Mouse (Mus musculus): ENCODE data around the gene Ror2. TPM values are rescaled to one million over a fixed set of nuclear protein-coding genes. Genes with fewer than 3 reads are reported as not detected.

Ror2 gene
- polyA plus RNA-seq, 1 experiment from 2014 or later = 10.2 TPM

DNA sequence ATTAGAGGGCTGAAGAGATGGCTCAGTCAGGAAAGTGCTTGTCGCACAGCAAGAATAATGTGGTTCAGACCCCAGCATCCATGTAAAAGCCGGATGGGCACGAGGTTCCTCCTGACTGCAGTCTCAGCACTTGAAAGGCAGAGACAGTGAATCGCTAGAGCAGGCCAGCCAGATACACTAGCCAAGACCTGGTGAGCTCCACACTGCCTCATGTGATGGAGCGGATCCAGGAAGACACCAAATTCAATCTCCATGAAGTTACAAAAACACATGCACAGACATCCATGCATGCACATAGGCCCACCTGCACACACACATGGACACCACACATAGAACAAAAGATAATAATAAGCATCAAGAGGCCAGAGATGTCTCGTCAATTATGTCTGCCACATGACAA lies 64.7 kb downstream of the Ror2 start:
- WGBS (ENCODE audit: insufficient replicate concordance) = 80% methylated on average over 6 of the region's 6 CpGs
- no peak overlapping the region for H3K27ac ChIP-seq (ENCODE audit: low read depth, low read length)

GRCm38 (mm10) chr13:53219889-53220288 lies 66.0 kb downstream of the Ror2 start:
- Histone ChIP-seq H3K36me3 (ENCODE audit: control insufficient read depth, insufficient read depth, low read length) (no peaks in the 10 kb centered on the region), H3K9ac (ENCODE audit: low read depth, low read length) (no peak overlapping the region), H3K9me3 (replicated peaks; ENCODE audit: control insufficient read depth, low read length) (no peaks in the 10 kb centered on the region), H3K27me3 (ENCODE audit: control insufficient read depth, insufficient read depth, low read length) (no peaks in the 10 kb centered on the region), H3K4me1 (ENCODE audit: control insufficient read depth, insufficient read depth, low read length) (peaks cover 14% of the 10 kb centered on the region; the same call in 1 of the 2 replicates), H3K4me2 (no peak overlapping the region), H3K27ac (ENCODE audit: low read depth, low read length) (no peak overlapping the region), H3K4me3 (ENCODE audit: low read depth, low read length) (no peak overlapping the region)
- WGBS (ENCODE audit: insufficient replicate concordance) = 88% methylated on average over 10 of the region's 10 CpGs
- no peak for ATAC-seq (replicated peaks; ENCODE audit: insufficient number of reproducible peaks, low FRiP score, low TSS enrichment)

More for the DNA sequence above, 64.7 kb downstream of the Ror2 start:
- no peak for ATAC-seq (replicated peaks; ENCODE audit: insufficient number of reproducible peaks, low FRiP score, low TSS enrichment)
- Histone ChIP-seq H3K36me3 (ENCODE audit: control insufficient read depth, insufficient read depth, low read length) (no peaks in the 10 kb centered on the region), H3K27me3 (ENCODE audit: control insufficient read depth, insufficient read depth, low read length) (no peaks in the 10 kb centered on the region), H3K9ac (ENCODE audit: low read depth, low read length) (no peak overlapping the region), H3K4me2 (no peak overlapping the region), H3K9me3 (replicated peaks; ENCODE audit: control insufficient read depth, low read length) (no peaks in the 10 kb centered on the region), H3K4me1 (ENCODE audit: control insufficient read depth, insufficient read depth, low read length) (peaks cover 17% of the 10 kb centered on the region), H3K4me3 (ENCODE audit: low read depth, low read length) (no peak overlapping the region)

GRCm38 (mm10) chr13:53219391-53219790 lies 66.5 kb downstream of the Ror2 start:
- H3K27me3 ChIP-seq (ENCODE audit: control insufficient read depth, insufficient read depth, low read length) = no peaks in the 10 kb centered on the region
- no peak overlapping the region for H3K9ac ChIP-seq (ENCODE audit: low read depth, low read length)
- ATAC-seq (replicated peaks; ENCODE audit: insufficient number of reproducible peaks, low FRiP score, low TSS enrichment) = no peak
- H3K36me3 ChIP-seq (ENCODE audit: control insufficient read depth, insufficient read depth, low read length) = no peaks in the 10 kb centered on the region
- WGBS (ENCODE audit: insufficient replicate concordance) = 72% methylated on average over 3 of the region's 3 CpGs
- H3K4me3 ChIP-seq (ENCODE audit: low read depth, low read length) = no peak overlapping the region
- H3K4me1 ChIP-seq (ENCODE audit: control insufficient read depth, insufficient read depth, low read length) = peaks cover 19% of the 10 kb centered on the region; the same call in 1 of the 2 replicates
- no peak overlapping the region for H3K27ac ChIP-seq (ENCODE audit: low read depth, low read length)
- no peak overlapping the region for H3K4me2 ChIP-seq
- H3K9me3 ChIP-seq (replicated peaks; ENCODE audit: control insufficient read depth, low read length) = no peaks in the 10 kb centered on the region

- Histone ChIP-seq H3K27me3 (ENCODE audit: control insufficient read depth, insufficient read depth, low read length) (no peaks in the 10 kb centered on the region), H3K9me3 (replicated peaks; ENCODE audit: control insufficient read depth, low read length) (no peaks in the 10 kb centered on the region), H3K9ac (ENCODE audit: low read depth, low read length) (no peak overlapping the region), H3K4me3 (ENCODE audit: low read depth, low read length) (no peak overlapping the region), H3K4me2 (no peak overlapping the region), H3K36me3 (ENCODE audit: control insufficient read depth, insufficient read depth, low read length) (no peaks in the 10 kb centered on the region), H3K27ac (ENCODE audit: low read depth, low read length) (0 out of 2 replicates have a peak overlapping the region, but pooled peaks have one; percentile 7), H3K4me1 (ENCODE audit: control insufficient read depth, insufficient read depth, low read length) (peaks cover 35% of the 10 kb centered on the region)
- ATAC-seq (replicated peaks; ENCODE audit: insufficient number of reproducible peaks, low FRiP score, low TSS enrichment) = no peak
- WGBS (ENCODE audit: insufficient replicate concordance) = 58% methylated on average over 6 of the region's 6 CpGs
Observed at GRCm38 (mm10) chr13:53217396-53217975, 68.4 kb downstream of the Ror2 start.

- Histone ChIP-seq H3K27me3 (ENCODE audit: control insufficient read depth, insufficient read depth, low read length) (no peaks in the 10 kb centered on the region), H3K4me3 (ENCODE audit: low read depth, low read length) (peak overlapping the region; percentile 29), H3K9ac (ENCODE audit: low read depth, low read length) (0 out of 2 replicates have a peak overlapping the region, but pooled peaks have one; percentile 3), H3K4me2 (peak overlapping the region; percentile 55), H3K4me1 (ENCODE audit: control insufficient read depth, insufficient read depth, low read length) (peaks cover 59% of the 10 kb centered on the region), H3K9me3 (replicated peaks; ENCODE audit: control insufficient read depth, low read length) (no peaks in the 10 kb centered on the region), H3K27ac (ENCODE audit: low read depth, low read length) (0 out of 2 replicates have a peak overlapping the region, but pooled peaks have one; percentile 42), H3K36me3 (ENCODE audit: control insufficient read depth, insufficient read depth, low read length) (no peaks in the 10 kb centered on the region)
- ATAC-seq (replicated peaks; ENCODE audit: insufficient number of reproducible peaks, low FRiP score, low TSS enrichment) = peak; percentile 52; the same call in 1 of the 2 replicates
- 15% methylated on average over 19 of the region's 19 CpGs for WGBS (ENCODE audit: insufficient replicate concordance)
Observed at GRCm38 (mm10) chr13:53211971-53212733, 73.8 kb downstream of the Ror2 start.

DNA sequence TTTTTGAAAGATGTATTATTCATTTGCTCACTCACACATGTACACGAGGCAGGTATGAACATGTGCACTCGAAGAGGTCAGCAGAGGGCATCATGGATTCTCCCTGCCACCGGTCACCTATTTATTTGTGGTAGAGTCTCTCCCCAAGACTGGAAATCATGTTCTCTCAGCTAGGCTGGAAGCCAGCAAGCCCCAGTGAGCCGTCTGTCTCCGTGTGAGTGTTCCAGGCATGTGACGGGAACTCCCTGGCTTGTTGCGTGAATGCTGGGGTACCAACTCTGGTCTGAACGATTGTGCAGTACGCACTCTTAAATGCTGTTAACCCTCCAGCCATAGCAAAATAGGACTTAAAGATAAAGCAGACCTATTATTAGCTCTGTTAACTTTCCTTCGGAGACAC lies 77.4 kb downstream of the Ror2 start:
- ATAC-seq (replicated peaks; ENCODE audit: insufficient number of reproducible peaks, low FRiP score, low TSS enrichment) = no peak
- 0 out of 2 replicates have a peak overlapping the region, but pooled peaks have one; percentile 28 for H3K9ac ChIP-seq (ENCODE audit: low read depth, low read length)
- no peaks in the 10 kb centered on the region for H3K9me3 ChIP-seq (replicated peaks; ENCODE audit: control insufficient read depth, low read length)
- H3K27me3 ChIP-seq (ENCODE audit: control insufficient read depth, insufficient read depth, low read length) = no peaks in the 10 kb centered on the region
- peak overlapping the region; percentile 42; the same call in 1 of the 2 replicates for H3K27ac ChIP-seq (ENCODE audit: low read depth, low read length)
- H3K4me1 ChIP-seq (ENCODE audit: control insufficient read depth, insufficient read depth, low read length) = peaks cover 76% of the 10 kb centered on the region
- 56% methylated on average over 10 of the region's 10 CpGs for WGBS (ENCODE audit: insufficient replicate concordance)
- H3K36me3 ChIP-seq (ENCODE audit: control insufficient read depth, insufficient read depth, low read length) = no peaks in the 10 kb centered on the region
- no peak overlapping the region for H3K4me3 ChIP-seq (ENCODE audit: low read depth, low read length)
- H3K4me2 ChIP-seq = no peak overlapping the region

GRCm38 (mm10) chr13:53205128-53205911 lies 80.6 kb downstream of the Ror2 start:
- peak overlapping the region; percentile 41 for H3K4me2 ChIP-seq
- WGBS (ENCODE audit: insufficient replicate concordance) = 15% methylated on average over 17 of the region's 17 CpGs
- ATAC-seq (replicated peaks; ENCODE audit: insufficient number of reproducible peaks, low FRiP score, low TSS enrichment) = peak; percentile 52; the same call in 1 of the 2 replicates
- H3K36me3 ChIP-seq (ENCODE audit: control insufficient read depth, insufficient read depth, low read length) = no peaks in the 10 kb centered on the region
- no peaks in the 10 kb centered on the region for H3K27me3 ChIP-seq (ENCODE audit: control insufficient read depth, insufficient read depth, low read length)
- H3K9me3 ChIP-seq (replicated peaks; ENCODE audit: control insufficient read depth, low read length) = no peaks in the 10 kb centered on the region
- H3K4me1 ChIP-seq (ENCODE audit: control insufficient read depth, insufficient read depth, low read length) = peaks cover 77% of the 10 kb centered on the region
- peak overlapping the region; percentile 70 for H3K27ac ChIP-seq (ENCODE audit: low read depth, low read length)
- no peak overlapping the region; the same call in 1 of the 2 replicates for H3K9ac ChIP-seq (ENCODE audit: low read depth, low read length)
- no peak overlapping the region for H3K4me3 ChIP-seq (ENCODE audit: low read depth, low read length)

- H3K9ac ChIP-seq (ENCODE audit: low read depth, low read length) = peak overlapping the region; percentile 62
Observed at GRCm38 (mm10) chr13:53202439-53202830, 83.5 kb downstream of the Ror2 start.

More at GRCm38 (mm10) chr13:53202439-53202830, 83.5 kb downstream of the Ror2 start:
- Histone ChIP-seq H3K36me3 (ENCODE audit: control insufficient read depth, insufficient read depth, low read length) (no peaks in the 10 kb centered on the region), H3K4me1 (ENCODE audit: control insufficient read depth, insufficient read depth, low read length) (peaks cover 64% of the 10 kb centered on the region), H3K4me3 (ENCODE audit: low read depth, low read length) (no peak overlapping the region), H3K9me3 (replicated peaks; ENCODE audit: control insufficient read depth, low read length) (no peaks in the 10 kb centered on the region), H3K4me2 (peak overlapping the region; percentile 47; the same call in 1 of the 2 replicates), H3K27me3 (ENCODE audit: control insufficient read depth, insufficient read depth, low read length) (no peaks in the 10 kb centered on the region), H3K27ac (ENCODE audit: low read depth, low read length) (peak overlapping the region; percentile 86)
- WGBS (ENCODE audit: insufficient replicate concordance) = 57% methylated on average over 5 of the region's 5 CpGs
- ATAC-seq (replicated peaks; ENCODE audit: insufficient number of reproducible peaks, low FRiP score, low TSS enrichment) = no peak

Data from heart, embryonic 11.5 days (tissue).